Mouse (Mus musculus): Measurements from ENCODE around the gene Syp. TPM values are rescaled to one million over a fixed set of nuclear protein-coding genes. Genes with fewer than 3 reads are reported as not detected.

The Syp gene
- 2.7 and 3.8 TPM in 2 replicates for total RNA-seq (2023)

DNA sequence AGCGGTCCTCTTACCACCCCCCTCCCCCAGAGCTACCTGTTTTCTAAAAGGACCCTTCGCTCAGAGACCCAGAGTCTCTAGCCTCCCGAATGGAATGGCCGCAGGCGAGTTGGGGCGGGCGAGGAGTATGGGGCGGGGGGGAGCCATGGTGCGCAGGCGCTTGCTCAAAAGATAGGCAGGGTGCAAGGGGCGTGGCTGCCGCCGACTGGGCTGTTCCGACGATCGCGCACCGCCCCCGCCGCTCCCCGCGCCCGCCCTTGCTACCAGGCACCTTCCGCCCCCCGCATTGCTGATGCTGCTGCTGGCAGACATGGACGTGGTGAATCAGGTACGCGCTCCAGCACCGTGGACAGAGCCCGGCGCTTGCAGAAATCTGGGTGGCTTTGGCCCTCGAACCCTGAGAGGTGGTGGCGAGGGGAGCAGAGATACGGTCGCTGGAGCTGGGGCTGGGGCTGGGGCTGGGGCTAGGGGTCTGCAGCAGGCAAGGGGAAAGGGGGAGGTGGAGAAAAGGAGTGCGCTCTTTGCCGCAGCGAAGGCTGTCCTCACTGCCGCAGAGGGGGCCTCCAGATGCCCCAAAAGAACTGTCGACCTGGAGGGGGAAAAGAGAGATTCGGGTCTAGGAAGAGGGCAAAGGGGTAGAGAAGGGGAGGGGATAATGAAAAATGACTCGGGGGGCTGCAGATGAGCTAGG, at the start of gene Syp:
Gene Syp, plus strand, starts transcription at position 71 of the 691 bp plus-strand sequence.

DNA sequence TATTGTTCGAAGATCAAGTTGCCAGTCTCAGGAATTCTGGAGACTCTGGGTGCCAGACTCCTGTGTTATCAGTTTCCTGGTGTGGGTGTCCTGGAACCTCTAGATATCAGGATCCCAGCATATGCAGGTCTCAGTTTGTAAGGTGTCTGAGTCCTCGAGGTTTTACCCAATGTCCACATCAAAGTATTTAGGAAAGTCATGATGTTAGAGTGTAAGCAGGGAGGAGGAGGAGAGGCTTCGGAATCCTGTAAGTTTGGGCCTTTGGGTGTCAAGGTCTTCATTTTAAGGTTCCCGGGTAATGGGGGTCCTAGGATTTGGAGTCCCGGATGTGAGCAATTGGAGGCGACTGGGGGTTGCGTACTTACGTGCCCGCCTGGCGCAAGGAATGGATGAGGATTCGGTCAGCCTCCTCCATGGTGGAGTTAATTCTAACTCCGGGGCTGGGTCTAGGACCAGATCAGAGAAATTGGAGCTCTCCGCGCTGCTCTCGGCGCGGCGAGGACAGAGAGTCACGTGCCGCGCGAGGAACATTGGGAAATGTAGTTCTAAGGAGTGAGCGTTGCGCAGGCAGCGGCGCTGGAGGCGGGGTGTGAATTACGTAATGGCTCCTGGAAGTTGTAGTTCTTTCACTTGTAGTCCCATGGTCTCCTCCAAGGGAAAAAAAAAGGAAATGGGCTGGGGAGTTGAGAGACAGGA, 33.2 kb upstream of the Syp start, which contains the start of gene Ccdc22:
Gene Ccdc22, minus strand, starts transcription at position 639 of the 696 bp plus-strand sequence.

GRCm38 (mm10) chrX:7606783-7607182, 31.5 kb upstream of the Syp start, which contains the start of gene Cacna1f:
Cacna1f (plus strand) TSS chrX:7607083.

GRCm38 (mm10) chrX:7657221-7657639, 19.0 kb downstream of the Syp start, which contains the start of gene Prickle3:
Prickle3 (plus strand) TSS chrX:7657260.

GRCm38 (mm10) chrX:7670921-7671623, 32.8 kb downstream of the Syp start, which contains the start of gene Plp2:
Plp2 (minus strand) TSS chrX:7671390.

DNA sequence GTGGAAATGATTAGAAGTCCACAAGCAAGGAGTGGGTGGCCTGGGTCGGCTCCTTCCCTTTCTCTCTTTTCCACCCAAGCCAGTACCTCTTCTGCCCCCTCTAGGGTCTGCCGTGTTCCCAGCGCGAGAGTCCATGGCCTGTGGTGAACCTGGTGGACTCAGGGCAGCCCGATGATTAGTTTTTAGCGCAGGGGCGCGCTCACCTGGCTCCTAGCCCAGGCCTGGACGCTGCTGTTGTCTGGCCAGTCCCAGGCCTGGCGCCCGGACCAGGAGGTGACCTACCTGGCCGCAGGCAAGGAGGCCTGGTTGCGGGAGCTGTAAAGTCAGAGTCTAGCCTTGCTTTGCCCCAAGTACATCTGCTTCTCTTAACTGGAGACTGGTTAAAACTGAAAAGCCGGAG, 42.6 kb downstream of the Syp start, which contains the start of gene Magix:
Gene Magix, minus strand, starts transcription at position 388 of the 400 bp plus-strand sequence.

GRCm38 (mm10) chrX:7696954-7697381, 58.7 kb downstream of the Syp start, which contains the start of gene Gpkow:
Gpkow (plus strand) TSS chrX:7697131.

Other genes starting within 250 kb of the Syp start
- not detected in 2 replicates for gene Foxp3, start 64.8 kb upstream of the Syp start, total RNA-seq (2023)
- gene Ppp1r3f, start 64.2 kb upstream of the Syp start, total RNA-seq (2023) = 0.64 and 0.73 TPM in 2 replicates
- gene Ccdc22, start 33.0 kb upstream of the Syp start, total RNA-seq (2023) = 13.4 and 19.6 TPM in 2 replicates
- gene Cacna1f, start 31.4 kb upstream of the Syp start, total RNA-seq (2023) = 0.16 and 0.25 TPM in 2 replicates
- 37.1 and 44.3 TPM in 2 replicates for gene Prickle3, start 18.8 kb downstream of the Syp start, total RNA-seq (2023)
- 518 and 532 TPM in 2 replicates for gene Plp2, start 32.9 kb downstream of the Syp start, total RNA-seq (2023)
- not detected in 2 replicates for gene Magix, start 42.8 kb downstream of the Syp start, total RNA-seq (2023)
- gene Gpkow, start 58.7 kb downstream of the Syp start, total RNA-seq (2023) = 45.4 and 58.6 TPM in 2 replicates
- 52.3 and 70.0 TPM in 2 replicates for gene Wdr45, start 75.9 kb downstream of the Syp start, total RNA-seq (2023)
- gene Gm45208, start 83.8 kb downstream of the Syp start, total RNA-seq (2023) = 1.8 and 1.9 TPM in 2 replicates
- gene Praf2, start 90.0 kb downstream of the Syp start, total RNA-seq (2023) = 2.0 and 2.6 TPM in 2 replicates
- not detected in 2 replicates for gene Ccdc120, start 112.4 kb downstream of the Syp start, total RNA-seq (2023)
- 85.6 and 90.4 TPM in 2 replicates for gene Tfe3, start 124.1 kb downstream of the Syp start, total RNA-seq (2023)
- gene Gripap1, start 151.3 kb downstream of the Syp start, total RNA-seq (2023) = 135 and 164 TPM in 2 replicates
- 1.4 and 2.0 TPM in 2 replicates for gene Kcnd1, start 183.8 kb downstream of the Syp start, total RNA-seq (2023)
- 129 and 151 TPM in 2 replicates for gene Otud5, start 202.9 kb downstream of the Syp start, total RNA-seq (2023)
- gene Pim2, start 239.8 kb downstream of the Syp start, total RNA-seq (2023) = 2.2 and 4.1 TPM in 2 replicates
- 25.5 and 28.1 TPM in 2 replicates for gene Slc35a2, start 245.6 kb downstream of the Syp start, total RNA-seq (2023)

All from neutrophil, adult 65 days (primary cell).